ENCODE assay signal across 10 mouse cellular contexts in the genomic region with DNA sequence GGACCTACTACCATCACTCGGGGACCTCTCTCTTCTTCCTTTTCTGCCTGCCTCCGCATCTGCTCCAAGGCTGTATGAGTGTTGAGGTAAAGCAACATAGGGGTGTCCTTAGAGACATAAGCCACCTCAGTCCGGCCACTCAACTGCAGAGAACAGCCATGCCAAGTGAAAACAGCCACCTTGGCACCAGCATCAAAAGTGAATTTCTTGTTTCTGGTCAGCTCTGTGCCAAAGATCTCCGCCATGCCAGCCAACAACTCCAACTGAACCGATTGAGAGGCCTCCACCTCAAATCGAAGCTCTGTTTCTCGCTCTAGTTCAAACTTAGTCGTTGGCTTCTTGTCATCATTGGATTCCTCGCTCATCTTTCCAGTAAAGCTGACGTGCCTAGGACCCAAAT. TPM values are rescaled to one million over a fixed set of nuclear protein-coding genes. Genes with fewer than 3 reads are reported as not detected.
DNase-seq lines count a peak whose midpoint lies in the region; ATAC-seq and TF ChIP-seq lines count a peak whose summit lies in the region.
"Had no signal": no experiment of that assay in that cellular context is flagged by ENCODE, and none has a peak within 500 bp of the region (broad histone marks: within the 10 kb centered on the region; RNA-seq: fewer than 3 reads in every experiment).

No protein-coding gene starts in this region.

- H3K9me3 ChIP-seq in limb, embryonic 11.5 days (ENCODE audit: control insufficient read depth, low read length) = no peaks in the 10 kb centered on the region
- H3K9me3 ChIP-seq in limb, embryonic 10.5 days (replicated peaks) = no peaks in the 10 kb centered on the region
- H3K9me3 ChIP-seq in hindbrain, embryonic 11.5 days (ENCODE audit: control insufficient read depth, low read length) = no peaks in the 10 kb centered on the region
- H3K9me3 ChIP-seq in midbrain, embryonic 13.5 days = no peaks in the 10 kb centered on the region

- no peak for TF ChIP-seq CTCF in cerebellum, adult 2 months (IDR thresholded peaks at IDR 0.05; ENCODE audit: borderline replicate concordance, insufficient read depth, low read depth, low read length)

- H3K9ac ChIP-seq in limb, embryonic 11.5 days (ENCODE audit: low read length) = no peak overlapping the region
- no peak overlapping the region for H3K9ac ChIP-seq in hindbrain, embryonic 11.5 days (ENCODE audit: low read depth, low read length)
- 0 out of 2 replicates have a peak overlapping the region, but pooled peaks have one; percentile 69 for H3K9ac ChIP-seq in midbrain, embryonic 13.5 days (replicated peaks)

- H3K4me3 ChIP-seq in cerebellum, adult 2 months (replicated peaks; ENCODE audit: insufficient read depth, low read depth, low read length) = peak overlapping the region; percentile 2
- H3K4me3 ChIP-seq in limb, embryonic 11.5 days (ENCODE audit: low read depth, low read length) = no peak overlapping the region; the same call in 1 of the 2 replicates
- H3K4me3 ChIP-seq in limb, embryonic 10.5 days = no peak overlapping the region
- no peak overlapping the region; the same call in 1 of the 2 replicates for H3K4me3 ChIP-seq in hindbrain, embryonic 11.5 days (ENCODE audit: low read depth, low read length)
- H3K4me3 ChIP-seq in midbrain, embryonic 13.5 days (replicated peaks) = peak overlapping the region; percentile 66

- ATAC-seq in cerebellum, adult (ENCODE audit: insufficient number of reproducible peaks, low FRiP score, low TSS enrichment) = no peak
- no peak for ATAC-seq in limb, embryonic 11.5 days (ENCODE audit: insufficient number of reproducible peaks, low FRiP score, low TSS enrichment, low read depth)
- ATAC-seq in hindbrain, embryonic 11.5 days (ENCODE audit: low FRiP score) = no peak
- ATAC-seq in midbrain, embryonic 13.5 days = no peak
- ATAC-seq in megakaryocyte progenitor cell, adult 5-6 weeks (replicated peaks; ENCODE audit: poor library complexity) = no peak

- peak overlapping the region; percentile 85; the same call in 1 of the 2 replicates for H3K4me2 ChIP-seq in limb, embryonic 11.5 days (ENCODE audit: low read depth, severe bottlenecking)
- H3K4me2 ChIP-seq in hindbrain, embryonic 11.5 days (replicated peaks; ENCODE audit: low read depth, low read length) = peak overlapping the region; percentile 62
- peak overlapping the region; percentile 76 for H3K4me2 ChIP-seq in midbrain, embryonic 13.5 days (replicated peaks)

- peaks cover 12% of the 10 kb centered on the region for H3K4me1 ChIP-seq in cerebellum, adult 2 months (ENCODE audit: control insufficient read depth, insufficient read depth, low read length)
- H3K4me1 ChIP-seq in limb, embryonic 11.5 days (ENCODE audit: control insufficient read depth, insufficient read depth, low read length) = no peaks in the 10 kb centered on the region
- H3K4me1 ChIP-seq in limb, embryonic 10.5 days = peaks cover 22% of the 10 kb centered on the region
- H3K4me1 ChIP-seq in hindbrain, embryonic 11.5 days (replicated peaks; ENCODE audit: control insufficient read depth, insufficient read depth, low read length) = no peaks in the 10 kb centered on the region
- H3K4me1 ChIP-seq in midbrain, embryonic 13.5 days (replicated peaks) = peaks cover 33% of the 10 kb centered on the region

- WGBS in cerebellum, adult 2 months = 81% methylated on average over 10 of the region's 10 CpGs
- WGBS in limb, embryonic 11.5 days = 96% methylated on average over 10 of the region's 10 CpGs
- 95% methylated on average over 10 of the region's 10 CpGs for WGBS in limb, embryonic 10.5 days
- 95% methylated on average over 10 of the region's 10 CpGs for WGBS in hindbrain, embryonic 11.5 days
- 96% methylated on average over 10 of the region's 10 CpGs for WGBS in midbrain, embryonic 13.5 days

- H3K27me3 ChIP-seq in cerebellum, adult 2 months (ENCODE audit: control insufficient read depth, insufficient read depth, low read length) = no peaks in the 10 kb centered on the region
- H3K27me3 ChIP-seq in limb, embryonic 11.5 days (ENCODE audit: control insufficient read depth, insufficient read depth, low read length) = no peaks in the 10 kb centered on the region
- H3K27me3 ChIP-seq in limb, embryonic 10.5 days (ENCODE audit: low read depth, poor library complexity, severe bottlenecking) = no peaks in the 10 kb centered on the region
- H3K27me3 ChIP-seq in hindbrain, embryonic 11.5 days (ENCODE audit: control insufficient read depth, insufficient read depth, low read length) = no peaks in the 10 kb centered on the region
- H3K27me3 ChIP-seq in midbrain, embryonic 13.5 days = no peaks in the 10 kb centered on the region

- H3K27ac ChIP-seq in cerebellum, adult 2 months (ENCODE audit: insufficient read depth, low read length) = no peak overlapping the region
- no peak overlapping the region for H3K27ac ChIP-seq in limb, embryonic 11.5 days (replicated peaks; ENCODE audit: low read depth, low read length)
- H3K27ac ChIP-seq in limb, embryonic 10.5 days = no peak overlapping the region
- H3K27ac ChIP-seq in hindbrain, embryonic 11.5 days (ENCODE audit: low read depth, low read length) = no peak overlapping the region
- no peak overlapping the region for H3K27ac ChIP-seq in midbrain, embryonic 13.5 days

- H3K36me3 ChIP-seq in limb, embryonic 11.5 days (ENCODE audit: control insufficient read depth, insufficient read depth, low read length) = peaks cover 8% of the 10 kb centered on the region; the same call in 1 of the 2 replicates
- peaks cover 46% of the 10 kb centered on the region for H3K36me3 ChIP-seq in limb, embryonic 10.5 days
- peaks cover 3% of the 10 kb centered on the region for H3K36me3 ChIP-seq in hindbrain, embryonic 11.5 days (ENCODE audit: control insufficient read depth, insufficient read depth, low read length)
- peaks cover 36% of the 10 kb centered on the region for H3K36me3 ChIP-seq in midbrain, embryonic 13.5 days

- no peak for DNase-seq in cerebellum, adult 2 months
- DNase-seq in limb, embryonic 11.5 days (ENCODE audit: low spot score) = no peak
- DNase-seq in limb, embryonic 10.5 days (ENCODE audit: low spot score) = no peak
- DNase-seq in hindbrain, embryonic 11.5 days (ENCODE audit: low spot score) = no peak
- DNase-seq in ovary, postnatal 14 days (ENCODE audit: low spot score) = no peak
- DNase-seq: kidney, adult 18-20 months; left cerebral cortex, postnatal 4 days had no signal

- TF ChIP-seq POLR2A in cerebellum, adult 2 months (IDR thresholded peaks at IDR 0.05; ENCODE audit: borderline replicate concordance, insufficient read depth, low read length) = no peak

RNA-seq across cellular contexts. Expression of gene Clp1, which starts 1.4 kb away (rescaled TPM):
- polyA plus RNA-seq in cerebellum, adult 2 months (2012; rRNA removed) = 12.0 and 12.7 TPM in 2 replicates
- polyA plus RNA-seq in limb, embryonic 11.5 days (2014; fragmentation: Nextera tagmentation; extraction: Ambion mirVana) = 57.3 and 57.6 TPM in 2 replicates
- polyA plus RNA-seq in limb, embryonic 10.5 days (2016; fragmentation: Nextera tagmentation; extraction: Ambion mirVana) = 57.8 and 58.8 TPM in 2 replicates
- polyA plus RNA-seq in hindbrain, embryonic 11.5 days (2014; fragmentation: Nextera tagmentation; extraction: Ambion mirVana) = 44.3 and 53.9 TPM in 2 replicates
- 32.8 and 34.5 TPM in 2 replicates for polyA plus RNA-seq in midbrain, embryonic 13.5 days (2015; fragmentation: Nextera tagmentation; extraction: Ambion mirVana)
- 42.5 and 44.7 TPM in 2 replicates for total RNA-seq in megakaryocyte progenitor cell, adult 5-6 weeks (2015)
- total RNA-seq in megakaryocyte progenitor cell, adult 5-6 weeks (2017) = 37.3 and 43.5 TPM in 2 replicates

RNA-seq across cellular contexts. Expression of gene Ypel4, which starts 8.1 kb away (rescaled TPM):
- polyA plus RNA-seq in cerebellum, adult 2 months (2012; rRNA removed) = 164 and 171 TPM in 2 replicates
- polyA plus RNA-seq in limb, embryonic 11.5 days (2014; fragmentation: Nextera tagmentation; extraction: Ambion mirVana) = 7.4 and 9.9 TPM in 2 replicates
- polyA plus RNA-seq in limb, embryonic 10.5 days (2016; fragmentation: Nextera tagmentation; extraction: Ambion mirVana) = 5.7 and 9.6 TPM in 2 replicates
- polyA plus RNA-seq in hindbrain, embryonic 11.5 days (2014; fragmentation: Nextera tagmentation; extraction: Ambion mirVana) = 13.7 and 16.4 TPM in 2 replicates
- polyA plus RNA-seq in midbrain, embryonic 13.5 days (2015; fragmentation: Nextera tagmentation; extraction: Ambion mirVana) = 30.7 and 32.0 TPM in 2 replicates
- 0.07 and 0.12 TPM in 2 replicates for total RNA-seq in megakaryocyte progenitor cell, adult 5-6 weeks (2015)
- 0.27 TPM in 1 of 2 replicates, not detected in the other for total RNA-seq in megakaryocyte progenitor cell, adult 5-6 weeks (2017)

RNA-seq across cellular contexts. Expression of gene Zdhhc5, which starts 10.8 kb away (rescaled TPM):
- 37.4 and 38.4 TPM in 2 replicates for polyA plus RNA-seq in cerebellum, adult 2 months (2012; rRNA removed)
- 31.1 and 32.6 TPM in 2 replicates for polyA plus RNA-seq in limb, embryonic 11.5 days (2014; fragmentation: Nextera tagmentation; extraction: Ambion mirVana)
- polyA plus RNA-seq in limb, embryonic 10.5 days (2016; fragmentation: Nextera tagmentation; extraction: Ambion mirVana) = 33.7 and 34.3 TPM in 2 replicates
- 22.5 and 30.1 TPM in 2 replicates for polyA plus RNA-seq in hindbrain, embryonic 11.5 days (2014; fragmentation: Nextera tagmentation; extraction: Ambion mirVana)
- 18.3 and 18.9 TPM in 2 replicates for polyA plus RNA-seq in midbrain, embryonic 13.5 days (2015; fragmentation: Nextera tagmentation; extraction: Ambion mirVana)
- total RNA-seq in megakaryocyte progenitor cell, adult 5-6 weeks (2015) = 44.0 and 46.1 TPM in 2 replicates
- total RNA-seq in megakaryocyte progenitor cell, adult 5-6 weeks (2017) = 29.1 and 30.6 TPM in 2 replicates

RNA-seq across cellular contexts. Expression of gene Gm19426, which starts 17.7 kb away (rescaled TPM):
- polyA plus RNA-seq in cerebellum, adult 2 months (2012; rRNA removed) = 3.0 and 3.4 TPM in 2 replicates
- polyA plus RNA-seq in limb, embryonic 11.5 days (2014; fragmentation: Nextera tagmentation; extraction: Ambion mirVana) = 4.6 and 6.1 TPM in 2 replicates
- polyA plus RNA-seq in limb, embryonic 10.5 days (2016; fragmentation: Nextera tagmentation; extraction: Ambion mirVana) = 7.6 and 8.2 TPM in 2 replicates
- 7.1 TPM in 2 replicates for polyA plus RNA-seq in hindbrain, embryonic 11.5 days (2014; fragmentation: Nextera tagmentation; extraction: Ambion mirVana)
- polyA plus RNA-seq in midbrain, embryonic 13.5 days (2015; fragmentation: Nextera tagmentation; extraction: Ambion mirVana) = 7.9 and 8.1 TPM in 2 replicates
- 0.39 TPM in 1 of 2 replicates, not detected in the other for total RNA-seq in megakaryocyte progenitor cell, adult 5-6 weeks (2015)
- not detected in 2 replicates for total RNA-seq in megakaryocyte progenitor cell, adult 5-6 weeks (2017)

RNA-seq across cellular contexts. Expression of gene Tmx2, which starts 46.8 kb away (rescaled TPM):
- polyA plus RNA-seq in cerebellum, adult 2 months (2012; rRNA removed) = 450 and 454 TPM in 2 replicates
- 129 TPM in 2 replicates for polyA plus RNA-seq in limb, embryonic 11.5 days (2014; fragmentation: Nextera tagmentation; extraction: Ambion mirVana)
- polyA plus RNA-seq in limb, embryonic 10.5 days (2016; fragmentation: Nextera tagmentation; extraction: Ambion mirVana) = 115 and 132 TPM in 2 replicates
- 185 and 190 TPM in 2 replicates for polyA plus RNA-seq in hindbrain, embryonic 11.5 days (2014; fragmentation: Nextera tagmentation; extraction: Ambion mirVana)
- polyA plus RNA-seq in midbrain, embryonic 13.5 days (2015; fragmentation: Nextera tagmentation; extraction: Ambion mirVana) = 226 and 249 TPM in 2 replicates
- total RNA-seq in megakaryocyte progenitor cell, adult 5-6 weeks (2015) = 75.6 and 78.6 TPM in 2 replicates
- total RNA-seq in megakaryocyte progenitor cell, adult 5-6 weeks (2017) = 48.1 and 51.0 TPM in 2 replicates

Comparison
In these comparisons a context has a peak if more than half of its experiments do, and no peak if none do; other contexts are left out.
1. H3K4me3 ChIP-seq: peak in cerebellum, adult 2 months (single experiment) and midbrain, embryonic 13.5 days (single experiment); none in limb, embryonic 11.5 days (single experiment), limb, embryonic 10.5 days (single experiment) and hindbrain, embryonic 11.5 days (single experiment).
2. Peak in every context shown above with its lines, with median percentiles within 50 percentile points of each other: H3K4me2 ChIP-seq.